Mouse (Mus musculus): ENCODE results near the gene Tmem251.

Gene Tmem251

DNA sequence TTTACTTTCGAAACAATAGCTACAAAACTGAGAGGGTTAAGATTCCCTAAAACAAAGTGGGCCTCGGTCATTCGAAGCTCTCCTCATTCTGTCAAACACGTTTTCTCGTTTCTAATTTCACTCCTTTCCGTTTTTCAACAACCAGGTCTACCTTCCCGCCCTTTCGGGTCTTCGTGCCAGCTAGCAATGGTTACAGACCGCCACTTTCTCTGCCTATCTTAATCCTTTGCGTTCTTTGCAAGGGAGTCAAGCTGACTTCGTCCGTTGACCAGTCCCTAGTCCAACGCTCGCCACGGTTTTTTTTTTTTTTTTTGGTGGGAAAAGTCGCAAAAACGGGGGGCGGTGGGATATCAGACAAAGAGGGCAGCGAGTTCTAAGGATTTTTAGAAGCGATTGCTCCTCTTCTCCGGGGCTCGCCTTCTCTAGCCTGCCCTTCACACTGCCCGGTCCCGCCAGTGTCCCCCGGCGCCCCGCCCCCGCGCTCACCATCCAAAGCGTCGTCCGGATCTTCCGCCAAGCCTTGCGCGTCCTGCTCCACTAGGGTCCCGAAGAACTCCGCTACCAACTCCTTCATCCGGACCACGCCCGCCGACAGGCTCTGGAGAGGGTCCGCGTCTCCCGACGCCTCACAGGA is 13.6 kb downstream of the Tmem251 start:
- DNase-seq (ENCODE audit: low read depth) = peak; percentile 30

- peak; percentile 98 for DNase-seq (ENCODE audit: low read depth)
Observed at GRCm38 (mm10) chr12:102757689-102758402, 14.3 kb downstream of the Tmem251 start, which contains the start of the genes Gm28051, Gon7 and Ubr7. Gene Gm28051, minus strand, starts transcription at chr12:102757765. Gene Gon7, minus strand, starts transcription at chr12:102757803. Gene Ubr7, plus strand, starts transcription at chr12:102757967.

GRCm38 (mm10) chr12:102758403-102758756 is 14.8 kb downstream of the Tmem251 start, which contains the start of gene Gm20604:
Gene Gm20604, minus strand, starts transcription at chr12:102758672.
- DNase-seq (ENCODE audit: low read depth) = no peak

GRCm38 (mm10) chr12:102758936-102759335 is 15.4 kb downstream of the Tmem251 start:
- no peak for DNase-seq (ENCODE audit: low read depth)

GRCm38 (mm10) chr12:102761668-102762067 is 18.1 kb downstream of the Tmem251 start:
- no peak for DNase-seq (ENCODE audit: low read depth)

GRCm38 (mm10) chr12:102763696-102764095 is 20.1 kb downstream of the Tmem251 start:
- no peak for DNase-seq (ENCODE audit: low read depth)

GRCm38 (mm10) chr12:102769000-102769399 is 25.4 kb downstream of the Tmem251 start:
- no peak for DNase-seq (ENCODE audit: low read depth)

GRCm38 (mm10) chr12:102771601-102772000 is 28.0 kb downstream of the Tmem251 start:
- DNase-seq (ENCODE audit: low read depth) = no peak

DNA sequence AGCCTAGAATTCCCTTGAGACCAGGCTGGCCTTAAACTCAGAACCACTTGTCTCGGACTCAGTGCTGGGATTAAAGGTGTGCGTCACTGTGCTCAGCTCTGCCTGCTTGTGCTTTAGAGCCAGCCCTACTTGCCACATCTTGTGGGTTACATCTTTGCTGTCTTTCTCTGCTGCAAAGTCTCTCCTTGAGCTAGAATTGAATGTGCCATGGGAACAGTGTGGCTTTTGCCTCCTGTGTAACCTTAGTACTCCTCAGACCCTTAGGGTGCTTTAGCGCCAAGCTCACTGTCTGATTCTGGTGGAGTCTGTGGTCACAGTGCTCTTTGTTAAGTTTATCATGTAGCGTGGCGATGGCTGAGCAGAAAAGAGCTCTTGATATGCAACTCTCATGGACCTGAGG is 29.1 kb downstream of the Tmem251 start:
- no peak for DNase-seq (ENCODE audit: low read depth)

GRCm38 (mm10) chr12:102776035-102776434 is 32.5 kb downstream of the Tmem251 start:
- no peak for DNase-seq (ENCODE audit: low read depth)

DNA sequence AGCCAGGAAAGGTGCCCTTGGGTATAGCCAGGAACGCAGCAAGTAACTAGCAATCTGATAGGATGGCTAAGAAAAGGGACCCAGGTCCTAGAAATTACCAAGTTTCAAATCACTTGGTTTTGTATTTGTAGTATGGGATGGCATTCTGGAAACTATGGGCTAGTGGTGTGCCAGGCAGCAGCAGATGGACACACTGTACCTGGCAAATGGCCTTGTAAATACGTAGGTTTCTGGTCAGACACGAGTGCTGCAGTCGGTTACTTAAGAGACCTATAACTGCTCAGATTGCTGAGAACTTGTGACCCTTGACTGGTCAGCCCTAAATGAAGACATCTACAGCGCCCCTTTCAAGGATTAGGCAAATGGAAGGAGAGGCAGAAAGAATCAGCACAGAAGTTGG is 34.6 kb downstream of the Tmem251 start:
- no peak for DNase-seq (ENCODE audit: low read depth)

GRCm38 (mm10) chr12:102779452-102779851 is 35.9 kb downstream of the Tmem251 start:
- peak; percentile 38 for DNase-seq (ENCODE audit: low read depth)

GRCm38 (mm10) chr12:102782841-102783240 is 39.3 kb downstream of the Tmem251 start:
- DNase-seq (ENCODE audit: low read depth) = no peak

DNA sequence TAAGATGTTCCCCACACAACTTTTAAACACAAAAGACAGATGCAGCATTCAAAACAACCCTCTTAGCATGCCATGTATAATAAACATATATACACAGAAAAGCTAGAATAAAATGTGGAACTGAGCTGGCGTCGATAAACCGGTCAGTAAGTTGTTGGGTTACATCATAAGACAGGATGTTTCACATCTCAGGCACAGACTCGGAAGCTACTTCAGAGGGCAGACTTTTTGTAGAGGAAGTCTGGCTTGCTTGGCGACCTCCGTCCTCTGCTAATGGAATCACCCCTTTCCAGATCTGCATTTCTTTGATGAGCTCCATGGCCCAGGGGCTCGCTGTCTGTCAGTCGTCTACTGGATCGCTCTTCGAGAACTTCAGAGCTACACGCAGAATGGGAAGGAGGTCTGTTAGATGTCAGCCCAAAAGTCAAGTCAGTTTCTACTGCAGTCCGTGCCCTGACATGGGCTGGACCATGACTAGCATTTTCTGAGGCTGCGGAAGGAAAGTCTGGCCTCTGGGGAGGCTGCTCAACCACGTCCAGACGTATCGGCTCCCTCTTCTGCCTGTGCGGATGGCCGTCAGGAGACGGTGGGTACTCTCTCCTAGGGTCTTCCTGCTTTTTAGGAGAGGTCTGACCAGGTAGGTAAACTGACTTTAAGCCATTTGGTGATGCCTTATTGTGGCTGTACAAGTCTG is 41.5 kb downstream of the Tmem251 start:
- no peak for DNase-seq (ENCODE audit: low read depth)

GRCm38 (mm10) chr12:102785593-102785985 is 42.0 kb downstream of the Tmem251 start:
- DNase-seq (ENCODE audit: low read depth) = no peak

- no peak for DNase-seq (ENCODE audit: low read depth)
Observed at GRCm38 (mm10) chr12:102787927-102788326, 44.4 kb downstream of the Tmem251 start.

Measured in NIH3T3 (cell line).